Mouse (Mus musculus) right cerebral cortex, adult 2 months (tissue): ENCODE results near the gene Pdrg1.

ENCODE experiments used
- DNase-seq, 2 experiments: peaks; one replicate each; pipeline ENCODE4 v3.0.0; 2021 to 2022; ENCODE audit warnings: low spot score in 2 of 2

The Pdrg1 gene

DNA sequence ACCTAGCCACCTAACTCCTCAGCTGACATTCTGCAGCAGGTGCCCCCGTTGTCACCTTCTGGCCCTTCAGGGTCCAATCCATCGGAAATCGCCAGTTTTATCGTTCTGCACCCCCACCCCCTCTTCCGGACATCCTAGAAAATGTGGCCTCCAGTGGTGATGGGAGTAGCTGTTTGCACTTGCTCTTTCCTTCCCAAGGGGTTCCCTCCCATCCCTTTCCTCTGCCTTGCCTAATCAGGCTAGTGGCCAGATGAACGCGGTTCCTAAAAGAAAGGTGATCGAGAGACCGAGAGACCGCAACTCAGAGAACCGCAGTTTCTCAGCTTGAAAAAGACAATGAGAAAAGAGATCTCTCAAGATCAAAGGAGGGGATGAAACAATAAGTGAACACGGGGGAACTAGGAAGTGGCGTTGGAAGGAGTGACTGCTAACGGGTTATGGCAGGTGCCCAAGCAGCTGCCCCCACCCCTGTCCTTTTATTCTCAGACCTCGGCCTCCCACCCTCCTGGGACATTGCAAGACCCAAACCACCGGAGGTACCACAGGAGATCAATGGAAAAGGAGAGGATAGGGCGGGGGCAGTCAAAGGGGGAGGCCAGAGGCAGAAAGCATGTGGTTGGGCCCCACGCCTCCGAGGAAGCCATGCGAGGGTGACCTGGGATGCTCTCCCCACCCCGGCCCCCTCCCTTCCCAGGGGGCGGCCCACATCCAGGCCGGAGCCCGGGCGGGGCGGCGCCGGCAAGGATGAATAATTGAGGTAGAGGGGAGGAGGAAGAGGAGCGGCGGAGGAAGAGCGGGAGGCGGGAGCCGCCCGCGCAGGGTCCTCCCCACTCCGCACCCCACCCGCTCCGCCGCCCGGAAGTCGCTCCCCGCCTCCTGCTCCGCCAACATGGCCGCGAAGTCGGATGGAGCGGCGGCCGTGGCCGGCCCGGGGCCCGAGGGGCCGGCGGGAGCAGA is 16.2 kb upstream of the Pdrg1 start, which contains the start of gene Xkr7:
Gene Xkr7, plus strand, starts transcription at position 727 of the 957 bp plus-strand sequence.
- DNase-seq = peak in 1 of 2 experiments; percentile 31

DNA sequence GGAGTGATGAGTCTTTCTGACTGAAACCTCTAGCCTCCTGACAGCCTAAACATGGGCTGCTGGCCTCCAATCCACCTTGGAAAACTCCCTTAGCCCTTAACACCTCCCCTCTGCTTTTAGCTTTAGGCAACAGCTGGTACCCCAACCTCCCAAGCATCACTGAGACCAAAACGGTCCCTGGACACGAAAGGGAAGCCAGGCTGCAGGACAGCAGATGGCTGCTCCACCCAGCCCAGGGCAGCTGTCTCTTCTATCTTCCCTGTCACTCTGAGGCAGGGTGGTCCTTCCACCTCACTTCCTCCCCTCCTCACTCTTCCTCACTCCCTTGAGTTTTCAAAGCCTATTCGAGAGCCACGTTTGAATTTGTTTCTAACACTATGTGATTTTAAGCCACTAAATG is 15.2 kb upstream of the Pdrg1 start:
- DNase-seq = no peak

DNA sequence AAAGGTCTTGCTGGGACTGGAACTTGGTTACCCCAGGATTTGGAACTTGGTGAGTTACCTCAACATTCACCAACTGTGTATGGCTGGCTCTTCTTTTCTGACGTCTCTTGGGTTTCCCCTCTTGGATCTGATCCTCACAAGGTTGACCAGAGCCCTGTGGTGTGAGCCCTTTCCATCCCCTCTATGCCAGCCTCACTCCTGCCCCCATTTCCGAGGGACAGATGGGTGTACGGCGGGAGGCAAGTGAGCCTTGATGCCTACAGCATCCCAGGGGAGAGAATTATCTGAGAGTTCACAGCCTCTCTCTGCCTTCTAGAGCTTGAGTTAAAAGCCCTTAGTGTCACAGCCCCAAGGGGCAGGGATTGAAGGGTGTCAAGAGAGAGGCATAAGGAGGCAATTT is 12.3 kb upstream of the Pdrg1 start:
- no peak for DNase-seq

DNA sequence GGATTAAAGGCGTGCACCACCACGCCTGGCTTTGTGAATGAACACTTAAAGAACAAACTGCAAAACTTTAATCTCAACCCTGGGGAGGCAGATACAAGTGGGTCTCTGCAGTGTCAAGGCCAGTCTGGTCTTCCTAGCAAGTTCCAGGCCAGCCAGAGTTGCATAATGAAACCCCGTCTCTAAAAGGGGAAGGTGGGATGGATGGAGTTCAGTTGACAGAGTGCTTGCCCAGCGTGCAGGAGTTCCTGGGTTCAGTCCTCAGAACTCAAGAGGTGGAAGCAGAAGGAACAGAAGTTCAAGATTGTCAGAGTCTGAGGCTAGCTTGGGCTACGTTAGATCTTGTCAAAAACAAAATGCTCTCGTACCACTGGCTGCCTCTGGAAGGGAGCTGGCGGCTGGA is 10.8 kb upstream of the Pdrg1 start:
- no peak for DNase-seq

DNA sequence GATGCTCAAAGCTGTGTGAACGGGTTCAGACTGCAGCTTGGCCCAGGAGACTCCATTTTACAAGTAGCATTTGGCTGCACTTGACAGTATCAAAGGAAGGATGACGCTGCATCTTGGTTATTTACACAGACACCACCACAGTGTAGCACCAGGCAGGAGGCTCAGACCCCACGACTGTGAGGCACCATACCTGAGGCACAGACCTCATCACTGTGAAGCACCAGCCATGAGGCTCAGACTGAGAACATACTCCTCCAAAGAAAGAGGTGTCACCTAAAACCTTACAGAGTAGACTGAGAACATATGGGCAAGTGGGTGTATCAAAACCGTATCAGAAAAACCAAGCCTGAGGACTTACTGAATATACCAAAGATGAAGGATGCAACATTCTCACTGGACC is 7.6 kb upstream of the Pdrg1 start:
- peak; percentile 30 to 41 for DNase-seq

DNA sequence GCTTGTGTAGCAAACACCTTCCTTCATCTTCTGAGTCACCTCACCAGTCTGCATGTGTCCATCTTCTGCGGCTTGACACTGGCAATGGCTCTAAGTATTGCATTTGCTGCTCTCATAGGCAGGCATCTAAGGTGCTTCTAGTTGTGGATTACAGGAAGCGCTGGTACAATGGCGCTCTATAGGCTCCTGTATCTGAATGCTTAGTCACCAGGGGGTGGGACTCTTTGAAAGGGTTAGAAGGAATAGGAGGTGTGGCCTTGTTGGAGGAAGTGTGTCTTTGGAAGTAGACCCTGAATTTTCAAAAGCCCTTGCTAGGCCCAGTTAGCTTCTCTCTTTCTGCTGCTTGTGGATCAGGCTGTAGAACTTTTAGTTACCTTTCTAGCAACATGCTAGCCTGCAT is 5.9 kb upstream of the Pdrg1 start:
- no peak for DNase-seq

DNA sequence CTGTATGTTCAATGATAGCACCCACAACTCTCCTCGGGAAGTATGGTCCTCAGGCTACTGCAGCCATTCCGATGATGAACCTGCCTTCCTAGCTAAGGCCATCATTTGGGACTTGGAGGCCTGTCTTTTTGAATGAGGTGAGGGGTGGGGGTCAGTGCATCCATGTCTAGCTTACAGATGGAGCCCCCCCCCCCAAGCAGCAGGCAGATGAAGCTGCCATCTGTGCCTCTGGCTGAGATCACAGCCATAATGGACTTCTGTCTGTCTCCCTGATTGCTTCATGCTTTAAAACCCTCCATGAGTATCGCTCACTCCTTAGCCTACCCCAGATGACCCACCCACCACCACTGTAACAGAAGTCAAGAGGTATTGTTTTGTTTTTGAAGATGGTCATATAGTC is 4.1 kb upstream of the Pdrg1 start:
- no peak for DNase-seq

DNA sequence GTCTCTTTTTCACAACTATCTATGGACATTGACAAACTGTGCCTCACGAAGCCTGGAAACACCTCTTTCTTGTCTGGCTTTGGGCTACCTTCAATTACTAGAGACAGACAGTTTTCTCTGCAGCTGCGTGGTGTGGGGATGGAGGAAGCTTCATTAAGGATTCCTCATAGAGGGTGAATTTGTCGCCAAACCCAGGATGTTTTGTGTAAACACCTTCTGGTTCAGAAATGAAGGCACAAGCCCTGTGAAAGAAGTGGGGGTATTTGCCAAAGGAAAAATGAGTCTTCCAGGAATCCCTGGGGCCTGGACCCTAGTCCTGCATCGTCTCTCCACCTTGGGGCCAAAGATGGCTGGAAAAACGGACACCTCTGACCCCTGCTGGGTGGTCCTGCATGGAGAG is 1.6 kb upstream of the Pdrg1 start:
- no peak for DNase-seq

DNA sequence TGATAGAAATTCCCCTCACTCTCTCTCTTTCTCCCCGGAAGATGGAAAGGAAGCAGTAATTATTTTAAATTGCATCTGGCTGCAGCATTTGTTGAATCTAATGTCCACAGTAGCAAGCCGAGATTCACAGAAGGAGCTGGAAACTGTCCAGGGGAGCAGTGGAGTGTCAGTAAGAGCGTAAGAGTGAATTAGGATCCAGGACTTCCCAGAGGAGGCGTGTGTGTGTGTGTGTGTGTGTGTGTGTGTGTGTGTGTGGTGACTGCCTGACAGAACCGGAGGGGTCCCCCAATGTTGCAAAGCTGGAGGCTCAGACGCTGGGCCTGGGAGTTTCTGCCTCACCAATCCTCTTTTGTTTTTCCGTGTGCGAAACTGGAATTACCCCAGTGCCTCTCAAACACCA is 577 bp upstream of the Pdrg1 start:
- no peak for DNase-seq

DNA sequence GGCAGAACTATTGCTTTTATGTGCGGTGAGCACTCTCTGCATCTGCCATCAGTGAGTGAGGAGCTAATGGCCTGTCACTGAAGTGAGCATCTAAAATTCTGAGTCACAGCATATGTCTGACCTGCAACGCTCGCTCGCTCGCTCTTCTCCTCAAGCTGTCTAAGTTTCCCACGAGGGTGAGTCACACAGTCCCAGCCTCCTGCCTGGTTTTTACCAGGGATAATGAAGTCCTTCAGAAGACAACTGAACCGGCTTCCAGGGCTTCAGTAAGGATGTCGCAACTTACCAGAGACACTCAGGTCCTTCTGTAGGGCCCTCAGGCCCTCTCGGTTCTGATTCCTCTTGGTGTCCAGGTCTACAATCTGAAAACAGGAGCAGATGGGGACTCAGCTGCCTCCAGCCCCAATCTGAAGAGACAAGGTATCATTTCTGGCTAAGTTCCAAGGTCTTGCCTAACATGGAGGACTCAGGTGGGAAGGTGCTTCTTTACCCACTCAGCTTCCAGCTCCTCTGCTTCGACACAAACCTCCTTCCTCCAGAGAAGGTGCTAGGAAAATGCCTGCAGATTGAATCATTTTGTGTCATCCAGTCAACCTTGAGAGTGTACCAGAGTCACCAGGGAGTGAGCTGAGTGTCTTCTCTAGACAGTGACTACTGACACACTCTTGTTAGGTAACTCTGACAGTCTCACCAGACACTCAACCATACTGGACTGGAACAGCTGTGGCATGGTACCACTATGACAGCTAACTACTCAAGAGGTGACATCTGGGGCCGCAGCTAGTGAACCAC is 1.3 kb downstream of the Pdrg1 start:
- DNase-seq = peak; percentile 45 to 56

DNA sequence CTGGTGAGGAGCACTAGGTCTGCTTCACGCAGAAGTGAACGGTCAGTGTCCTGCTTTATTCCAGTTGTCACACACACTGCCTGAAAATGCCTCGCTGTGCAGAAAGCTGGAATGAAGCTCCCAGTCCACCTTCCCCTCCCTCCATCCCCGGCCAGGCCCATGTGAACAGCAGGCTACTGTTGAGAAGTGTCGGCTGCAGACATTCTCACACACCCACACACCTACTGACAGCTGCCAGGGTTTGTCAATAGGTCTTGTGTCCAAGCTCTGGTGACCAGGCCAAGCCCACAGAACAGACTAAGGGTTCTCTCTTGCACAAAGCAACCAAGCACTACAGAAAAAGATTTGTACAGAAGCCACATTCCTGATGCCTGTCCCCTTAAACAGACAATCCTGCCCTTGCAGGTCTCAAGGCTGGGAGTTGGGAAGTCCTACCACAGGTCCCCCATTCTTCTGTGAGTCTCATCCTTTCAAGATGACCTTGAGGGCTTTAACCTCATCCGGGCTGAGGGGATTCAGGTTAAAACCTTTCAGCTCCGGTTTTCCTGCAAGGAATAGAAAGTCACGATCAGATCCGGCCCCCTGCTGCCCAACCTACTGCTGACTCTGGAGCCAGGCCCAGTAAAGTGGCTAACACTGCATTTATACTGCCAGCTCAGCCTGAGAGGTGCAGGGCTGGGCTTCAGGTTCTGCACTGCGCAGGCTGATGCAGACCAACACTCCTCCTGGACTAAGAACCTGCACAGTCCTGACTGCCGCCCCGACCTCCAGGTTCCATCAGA is 5.8 kb downstream of the Pdrg1 start:
- no peak for DNase-seq

DNA sequence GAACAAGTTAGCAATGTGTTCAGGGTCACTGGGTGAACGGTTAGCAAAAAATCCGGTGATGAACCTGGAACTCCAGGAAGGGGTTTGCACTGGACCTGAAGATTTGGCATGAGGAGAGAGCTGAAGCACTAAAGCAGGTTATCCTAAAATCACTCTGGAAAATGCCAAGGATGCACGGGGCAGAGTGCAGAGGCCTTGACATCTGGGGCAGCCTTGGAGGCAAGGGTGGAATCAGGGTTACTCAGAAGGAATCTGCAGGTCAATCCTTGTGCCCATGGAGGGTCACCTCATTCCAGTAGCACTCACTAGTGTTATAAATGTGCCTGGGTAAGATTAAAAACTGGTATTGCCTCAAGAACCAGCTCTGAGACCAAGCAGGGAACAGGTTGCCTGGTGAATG is 9.2 kb downstream of the Pdrg1 start:
- no peak for DNase-seq

DNA sequence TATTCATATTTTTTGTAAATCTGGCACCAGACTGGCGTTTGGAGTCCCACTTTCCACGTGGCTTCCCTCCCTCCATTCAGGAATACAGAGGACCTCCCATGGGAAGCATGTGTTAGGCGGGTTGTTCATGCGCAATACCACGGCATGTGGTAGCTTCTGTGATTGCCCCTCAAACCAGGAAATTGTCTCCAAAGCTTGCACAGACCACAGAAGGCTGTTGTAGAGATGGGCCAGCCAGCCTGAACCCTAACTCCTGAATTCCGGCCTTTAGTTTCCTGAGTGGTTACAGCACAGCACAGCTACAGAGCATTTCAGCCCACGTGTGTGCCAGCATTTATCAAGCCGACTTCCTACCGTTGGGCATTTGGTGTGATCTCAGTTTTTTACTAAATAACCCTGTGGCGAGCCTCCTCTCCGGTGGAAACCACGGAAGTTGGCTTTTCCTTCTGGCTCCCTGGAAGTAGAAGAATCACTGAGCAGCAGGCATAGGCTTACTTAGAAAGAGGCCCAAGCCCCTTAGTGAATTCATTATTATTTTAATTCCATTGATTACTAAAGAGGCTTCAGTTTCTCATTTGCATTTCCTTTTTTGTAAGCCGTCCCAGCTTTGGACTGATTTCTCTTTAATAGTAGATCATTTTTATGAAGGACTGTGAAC is 11.4 kb downstream of the Pdrg1 start:
- no peak for DNase-seq

DNA sequence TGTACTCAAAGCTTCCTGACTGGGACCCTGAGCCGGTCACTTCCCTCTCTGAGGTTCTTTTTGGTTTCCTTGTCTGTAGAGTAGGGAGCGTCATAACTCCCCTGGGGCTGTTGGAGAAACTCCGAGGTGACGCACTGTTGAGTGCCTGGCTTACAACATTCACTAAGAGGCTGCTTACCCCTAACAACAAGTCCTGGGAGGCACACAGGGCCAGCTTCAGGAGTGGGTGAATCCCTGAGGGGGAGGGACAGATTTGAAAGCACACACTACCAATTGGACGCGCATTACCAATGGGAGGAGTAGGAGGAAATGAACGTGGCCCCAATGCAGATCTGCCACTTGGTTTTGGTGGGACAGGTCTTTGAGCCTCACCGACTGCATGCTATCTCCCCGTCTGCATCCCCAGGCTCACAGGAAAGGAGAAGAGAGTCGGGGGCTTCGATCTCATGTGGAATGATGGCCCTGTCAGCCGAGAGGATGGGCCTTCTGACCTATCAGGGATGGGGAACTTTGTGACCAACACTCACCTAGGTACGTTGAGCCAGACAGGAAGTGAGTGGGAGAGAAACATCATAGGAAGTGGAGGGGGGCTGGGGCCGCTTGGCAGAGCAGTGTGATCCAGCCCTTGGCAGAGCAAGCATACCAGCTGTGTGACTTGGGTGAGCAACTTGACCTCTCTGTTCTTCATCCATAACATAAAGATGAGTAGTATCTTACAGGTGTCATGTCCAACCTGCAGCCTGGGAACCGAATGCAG is 12.6 kb downstream of the Pdrg1 start:
- no peak for DNase-seq

DNA sequence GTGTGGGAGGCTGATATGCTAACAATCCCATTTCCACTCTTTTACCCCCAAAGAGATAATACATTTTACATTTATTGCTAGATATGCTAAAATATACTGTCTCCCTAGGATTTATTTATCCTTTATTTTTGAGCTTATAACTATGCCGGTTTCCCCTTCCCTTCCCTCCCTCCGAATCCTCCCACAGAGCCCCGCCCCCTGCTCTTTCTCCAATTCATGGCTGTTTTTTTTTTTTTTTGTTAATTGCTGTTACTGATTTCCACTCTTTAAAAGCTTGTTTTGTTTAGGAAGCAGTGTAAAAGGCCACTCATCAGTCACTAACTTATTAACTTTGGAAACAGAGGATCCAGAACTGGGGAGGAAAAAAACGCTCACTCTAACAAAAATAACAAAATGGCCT is 18.2 kb downstream of the Pdrg1 start:
- no peak for DNase-seq

DNA sequence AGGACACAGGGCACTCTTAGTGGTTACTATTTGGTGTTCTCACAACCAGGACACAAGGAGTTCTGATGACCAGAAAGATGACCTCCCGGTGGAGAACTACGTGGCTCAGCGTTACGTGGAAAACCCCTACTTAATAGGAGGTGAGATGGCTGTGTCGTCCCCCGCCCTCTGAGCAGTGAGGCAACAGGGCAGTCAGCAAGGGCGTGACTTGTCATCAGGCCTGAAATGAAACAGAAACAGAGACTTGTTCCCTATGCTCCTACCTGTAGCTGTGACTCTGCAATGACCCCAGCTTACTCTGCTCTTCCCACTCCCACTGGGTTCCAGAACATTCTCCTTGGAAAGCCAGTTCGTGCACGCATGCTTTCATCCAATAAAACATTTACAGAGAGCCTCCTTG is 23.7 kb downstream of the Pdrg1 start:
- no peak for DNase-seq

DNA sequence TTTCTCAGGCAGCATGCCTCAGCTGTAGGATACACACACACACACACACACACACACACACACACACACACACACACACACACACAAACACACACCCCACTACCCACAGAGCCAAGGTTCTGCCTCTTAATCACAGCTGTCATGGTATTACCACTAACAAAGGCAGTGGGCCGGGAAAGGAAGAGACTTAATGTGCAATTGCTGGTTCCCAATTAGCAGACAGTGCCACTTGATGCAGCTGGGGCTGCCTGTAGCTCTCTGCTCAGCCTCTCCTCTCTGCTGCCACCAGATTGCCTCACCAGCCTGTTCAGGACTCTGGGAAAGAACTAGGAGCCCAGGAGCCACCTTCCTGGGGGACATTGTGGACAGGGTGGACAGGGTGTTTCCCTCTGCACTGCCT is 29.6 kb downstream of the Pdrg1 start:
- peak; percentile 12 to 18 for DNase-seq

DNA sequence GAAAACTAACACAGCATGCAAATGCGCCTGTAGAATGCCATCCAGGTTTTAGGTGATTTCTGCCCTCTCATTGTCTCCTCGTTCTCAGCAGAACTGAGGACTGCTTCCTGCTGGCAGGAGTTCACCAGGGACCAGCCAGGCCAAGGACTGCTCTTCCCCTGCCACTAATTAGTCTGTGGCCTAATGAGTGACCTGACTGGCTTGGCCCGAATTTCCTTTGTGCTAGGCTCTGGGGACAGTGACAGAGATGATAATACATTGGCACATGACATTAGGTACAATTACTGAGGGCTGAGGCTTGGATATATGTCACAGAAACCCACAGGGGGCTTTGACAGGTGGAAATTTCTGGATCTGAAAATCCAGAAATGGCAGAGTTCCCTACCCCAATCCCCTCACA is 38.2 kb downstream of the Pdrg1 start:
- no peak for DNase-seq

DNA sequence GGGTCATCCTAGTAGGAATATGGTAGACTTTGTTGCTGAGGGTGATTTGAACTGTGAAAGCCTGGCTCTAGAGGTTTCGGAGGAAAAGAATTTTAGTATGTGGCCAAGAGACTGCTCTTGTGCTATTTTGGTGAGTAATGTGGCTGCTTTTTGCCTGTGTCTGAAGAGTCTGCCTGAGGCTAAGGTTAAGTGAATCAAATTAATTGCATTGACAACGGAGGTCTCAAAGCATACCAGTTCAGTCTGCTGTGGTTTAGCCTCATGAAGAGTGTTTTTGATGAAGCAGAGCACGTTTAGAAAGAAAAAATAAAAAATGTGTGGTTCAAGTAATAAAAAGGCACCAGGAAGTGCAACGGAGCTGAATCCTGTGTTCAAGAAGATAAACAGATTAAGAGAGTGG is 49.7 kb downstream of the Pdrg1 start:
- no peak for DNase-seq

DNA sequence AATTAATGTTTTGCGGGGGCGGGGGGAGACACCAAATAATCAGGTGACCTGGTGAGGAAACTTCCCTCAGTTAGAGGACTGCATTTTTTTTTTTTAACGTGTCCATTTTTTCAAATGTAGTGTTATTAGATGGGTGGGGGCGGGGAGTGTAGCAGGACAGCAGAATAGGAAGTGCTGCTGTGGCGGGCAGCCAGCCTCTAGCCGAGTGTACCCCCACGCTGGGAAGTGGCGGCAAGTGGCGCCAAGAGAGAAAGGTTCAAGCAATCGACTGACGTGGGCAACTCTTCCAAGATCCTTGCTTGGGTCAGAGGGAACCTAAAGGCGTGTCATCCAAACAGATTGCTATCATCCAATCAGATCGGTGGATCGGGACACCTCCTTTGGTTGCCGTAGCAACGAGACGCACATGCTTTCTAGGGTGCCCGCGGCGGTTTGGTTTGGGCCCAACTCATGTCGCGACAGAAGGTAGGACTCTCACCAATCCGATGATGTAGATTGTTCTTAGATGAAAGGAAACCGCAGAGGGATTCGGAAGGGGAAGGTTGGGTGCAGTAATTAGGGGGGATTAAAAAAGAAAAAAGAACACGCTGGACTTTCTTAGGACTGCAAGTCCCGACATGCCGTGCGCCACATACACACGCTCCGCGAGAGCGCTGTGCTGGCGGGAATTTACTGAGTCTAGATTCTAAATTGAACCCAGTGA is 53.0 kb downstream of the Pdrg1 start, which contains the start of gene Ttll9:
Gene Ttll9, plus strand, starts transcription at position 395 of the 703 bp plus-strand sequence.
- peak; percentile 81 to 94 for DNase-seq
